Mouse (Mus musculus): ENCODE results near the gene Ankrd28.

GRCm38 (mm10) chr14:31748239-31748873, 82.1 kb downstream of the Ankrd28 start:
- TF ChIP-seq POLR2A (IDR thresholded peaks at IDR 0.05; ENCODE audit: borderline replicate concordance, extremely low read depth, insufficient read depth, insufficient read length, poor library complexity, severe bottlenecking), result no peak
- no peak for TF ChIP-seq CTCF (IDR thresholded peaks at IDR 0.05; ENCODE audit: borderline replicate concordance, extremely low read depth, insufficient read depth, insufficient read length)

All from brain, embryonic 14.5 days (tissue).